Mouse (Mus musculus) spleen, adult 2 months (tissue): ENCODE results near the gene Gm37240. TPM values are rescaled to one million over a fixed set of nuclear protein-coding genes. Genes with fewer than 3 reads are reported as not detected.

Source experiments
- DNase-seq, 2 experiments: peaks; one replicate each; pipeline versions ENCODE4 v3.0.0 to v3.0.0-alpha.2; 2012 to 2021; ENCODE audit warnings: low spot score in 2 of 2, low read depth in 1 of 2
- H3K27ac ChIP-seq: fragments of 200-500 bp; 2 replicates; pipeline ENCODE4 v1.5.1; 2012; ENCODE audit warnings: low read length, inconsistent platforms; ENCODE audit not compliant: insufficient read depth
- H3K27me3 ChIP-seq: fragments of 200-500 bp; 2 replicates; pipeline ENCODE4 v1.6.1; 2012; ENCODE audit warnings: mild to moderate bottlenecking, moderate library complexity, low read length, inconsistent platforms; ENCODE audit not compliant: control insufficient read depth, insufficient read depth
- H3K36me3 ChIP-seq: fragments of 200-500 bp; 2 replicates; pipeline ENCODE4 v1.6.1; 2012; ENCODE audit warnings: mild to moderate bottlenecking, low read length, inconsistent platforms; ENCODE audit not compliant: control insufficient read depth, insufficient read depth
- H3K4me1 ChIP-seq: fragments of 200-500 bp; 2 replicates; pipeline ENCODE4 v1.6.1; 2011; ENCODE audit warnings: inconsistent platforms; ENCODE audit not compliant: control insufficient read depth, insufficient read depth, insufficient read length
- H3K4me3 ChIP-seq: fragments of 200-500 bp; 2 replicates; pipeline ENCODE4 v1.5.1; 2011; ENCODE audit warnings: mild to moderate bottlenecking, inconsistent platforms; ENCODE audit not compliant: insufficient read depth, insufficient read length; ENCODE audit errors: extremely low read depth
- CTCF ChIP-seq: fragments of 200-500 bp; IDR thresholded peaks from 2 replicates; pipeline ENCODE4 v1.5.1; 2011; ENCODE audit warnings: mild to moderate bottlenecking, inconsistent platforms; ENCODE audit not compliant: insufficient read depth, insufficient read length, insufficient replicate concordance; ENCODE audit errors: extremely low read depth
- POLR2A ChIP-seq: fragments of 200-500 bp; IDR thresholded peaks from 2 replicates; pipeline ENCODE4 v1.6.1; 2011; ENCODE audit warnings: low read depth, low read length, inconsistent platforms
- WGBS: fragments of 180-500 bp; shearing (Covaris S2); methylation state at CpG from one replicate; pipeline ENCODE4 v1.1.7; 2018; 5-methylcytosine and 5-hydroxymethylcytosine counted together
- polyA plus RNA-seq: library from polyadenylated mRNA; depleted of rRNA; stranded (reverse); fragments of >200 nt; gene quantifications from 2 replicates; pipeline ENCODE4 v1.2.3, GENCODE M21; 2012

Gm37240 gene
- polyA plus RNA-seq, 1 experiment: 1.1 TPM

DNA sequence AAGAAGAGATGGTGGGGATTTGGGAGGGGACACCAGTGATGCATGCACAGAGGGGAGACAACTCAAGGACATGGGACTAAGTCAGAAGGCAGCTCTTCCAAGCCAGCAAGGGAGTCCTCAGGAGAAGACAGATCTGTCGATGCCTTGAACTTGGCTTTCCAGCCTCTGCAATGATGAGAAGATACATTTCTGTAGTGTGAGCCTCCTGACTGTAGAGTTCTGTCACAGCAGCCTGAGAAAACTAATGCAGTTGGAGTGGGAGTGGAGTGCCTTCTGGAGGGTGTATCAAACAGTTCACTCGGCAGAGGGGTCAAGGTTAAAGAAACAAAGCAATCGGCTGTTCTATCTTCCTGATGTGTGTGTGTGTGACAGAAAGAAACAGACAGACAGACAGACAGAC lies 546.8 kb downstream of the Gm37240 start:
- Histone ChIP-seq H3K27ac (no peak overlapping the region), H3K36me3 (no peaks in the 10 kb centered on the region), H3K4me3 (no peak overlapping the region), H3K4me1 (no peaks in the 10 kb centered on the region), H3K27me3 (no peaks in the 10 kb centered on the region)
- 86% methylated on average over 3 of the region's 3 CpGs for WGBS
- DNase-seq: no peak
- TF ChIP-seq POLR2A (no peak), CTCF (no peak)

GRCm38 (mm10) chr3:85339926-85340325 lies 547.4 kb downstream of the Gm37240 start:
- no peak for TF ChIP-seq CTCF
- no peak for TF ChIP-seq POLR2A
- no peak overlapping the region for H3K4me3 ChIP-seq
- H3K36me3 ChIP-seq: no peaks in the 10 kb centered on the region
- H3K27me3 ChIP-seq: no peaks in the 10 kb centered on the region
- H3K4me1 ChIP-seq: no peaks in the 10 kb centered on the region
- 69% methylated on average over 2 of the region's 2 CpGs for whole genome bisulfite sequencing
- no peak overlapping the region for H3K27ac ChIP-seq
- DNase-seq: no peak

GRCm38 (mm10) chr3:85339269-85339820 lies 548.0 kb downstream of the Gm37240 start:
- WGBS: 88% methylated on average over 10 of the region's 10 CpGs
- H3K27me3 ChIP-seq: no peaks in the 10 kb centered on the region
- no peak for DNase-seq

DNA sequence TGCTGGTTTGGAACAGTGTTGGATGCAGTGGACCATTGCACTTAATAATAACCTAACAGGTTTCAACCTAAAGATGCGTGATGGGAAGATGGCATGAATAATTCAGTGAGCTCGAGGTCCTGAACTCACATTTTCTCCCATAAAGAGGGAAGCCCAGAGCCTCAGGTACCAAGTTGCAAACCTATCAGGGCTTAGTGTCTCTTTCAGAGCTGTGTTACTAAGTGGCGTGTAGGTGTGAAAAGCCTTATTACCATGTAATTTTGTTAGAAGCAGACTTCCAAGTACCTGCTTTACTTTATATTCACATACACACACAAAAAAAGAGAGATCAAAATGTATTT lies 548.6 kb downstream of the Gm37240 start:
- WGBS: 85% methylated on average over 3 of the region's 3 CpGs
- no peak for DNase-seq
- no peaks in the 10 kb centered on the region for H3K36me3 ChIP-seq
- no peak for TF ChIP-seq POLR2A
- TF ChIP-seq CTCF: no peak
- no peak overlapping the region for H3K4me3 ChIP-seq
- no peaks in the 10 kb centered on the region for H3K4me1 ChIP-seq
- H3K27me3 ChIP-seq: no peaks in the 10 kb centered on the region
- H3K27ac ChIP-seq: no peak overlapping the region

More at GRCm38 (mm10) chr3:85339269-85339820, 548.0 kb downstream of the Gm37240 start:
- no peak for TF ChIP-seq POLR2A
- no peak for TF ChIP-seq CTCF
- no peaks in the 10 kb centered on the region for H3K4me1 ChIP-seq
- H3K27ac ChIP-seq: no peak overlapping the region
- H3K4me3 ChIP-seq: no peak overlapping the region
- no peaks in the 10 kb centered on the region for H3K36me3 ChIP-seq

- Histone ChIP-seq H3K27me3 (no peaks in the 10 kb centered on the region), H3K36me3 (no peaks in the 10 kb centered on the region), H3K4me3 (no peak overlapping the region), H3K27ac (no peak overlapping the region), H3K4me1 (no peaks in the 10 kb centered on the region)
- TF ChIP-seq POLR2A (no peak), CTCF (no peak)
- DNase-seq: no peak
- 88% methylated on average over 7 of the region's 7 CpGs for WGBS
Measured at GRCm38 (mm10) chr3:85337881-85338754, 549.2 kb downstream of the Gm37240 start.

GRCm38 (mm10) chr3:85335517-85335916 lies 551.8 kb downstream of the Gm37240 start:
- no peak for DNase-seq
- Histone ChIP-seq H3K36me3 (no peaks in the 10 kb centered on the region), H3K4me1 (no peaks in the 10 kb centered on the region), H3K27me3 (no peaks in the 10 kb centered on the region), H3K4me3 (no peak overlapping the region), H3K27ac (no peak overlapping the region)
- TF ChIP-seq CTCF (no peak), POLR2A (no peak)
- WGBS: 90% methylated on average over 1 of the region's 1 CpGs

DNA sequence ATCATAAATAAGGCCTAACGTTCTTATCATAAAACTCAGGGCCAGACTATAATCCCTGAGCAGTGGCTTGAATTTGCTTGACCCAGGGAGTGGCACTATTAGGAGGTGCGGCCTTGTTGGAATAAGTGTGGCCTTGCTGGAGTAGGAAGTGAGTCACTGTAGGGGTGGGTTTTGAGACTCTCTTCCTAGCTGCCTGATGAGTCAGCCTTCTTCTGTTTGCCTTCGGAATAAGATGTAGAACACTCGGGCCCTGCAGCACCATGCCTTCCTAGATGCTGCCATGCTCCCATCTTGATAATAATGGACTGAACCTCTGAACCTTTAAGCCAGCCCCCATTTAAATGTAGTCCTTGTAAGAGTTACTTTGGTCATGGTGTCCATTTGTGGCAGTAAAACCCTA lies 555.0 kb downstream of the Gm37240 start:
- 77% methylated on average over 4 of the region's 4 CpGs for WGBS
- no peaks in the 10 kb centered on the region for H3K27me3 ChIP-seq
- no peaks in the 10 kb centered on the region for H3K36me3 ChIP-seq
- TF ChIP-seq CTCF (no peak), POLR2A (no peak)
- no peak for DNase-seq
- no peaks in the 10 kb centered on the region for H3K4me1 ChIP-seq
- no peak overlapping the region for H3K4me3 ChIP-seq
- H3K27ac ChIP-seq: no peak overlapping the region
